ENCODE assay signal across 24 mouse cellular contexts in genomic region chr7:113566892-113567291, GRCm38 (mm10). TPM values are rescaled to one million over a fixed set of nuclear protein-coding genes. Genes with fewer than 3 reads are reported as not detected.
DNase-seq lines count a peak whose midpoint lies in the region; ATAC-seq and TF ChIP-seq lines count a peak whose summit lies in the region.
"Had no signal": no experiment of that assay in that cellular context is flagged by ENCODE, and none has a peak within 500 bp of the region (broad histone marks: within the 10 kb centered on the region; RNA-seq: fewer than 3 reads in every experiment).

No protein-coding gene starts in this region.

- no peak for ATAC-seq in lung, embryonic 14.5 days (ENCODE audit: insufficient read depth)
- no peak for ATAC-seq in intestine, embryonic 16.5 days
- no peak for ATAC-seq in activated CD4-positive, CD25-positive, alpha-beta regulatory T cell, adult 4 months
- ATAC-seq: CD4-positive, CD25-positive, alpha-beta regulatory T cell, adult 4 months; Patski had no signal

- H3K9ac ChIP-seq in lung, embryonic 14.5 days = no peak overlapping the region
- no peak overlapping the region for H3K9ac ChIP-seq in MEL (ENCODE audit: control insufficient read depth, low read depth, low read length, poor library complexity, severe bottlenecking)
- H3K9ac ChIP-seq in intestine, embryonic 16.5 days (ENCODE audit: low read depth, low read length) = no peak overlapping the region

- H3K36me3 ChIP-seq in lung, embryonic 14.5 days (ENCODE audit: insufficient read depth) = peaks cover 23% of the 10 kb centered on the region
- peaks cover 0 to 25% of the 10 kb centered on the region in 2 experiments; a peak in 2 of 4 replicates for H3K36me3 ChIP-seq in MEL (ENCODE audit: control insufficient read depth in 1 of 2, insufficient read depth in 2 of 2, low read length in 2 of 2)
- H3K36me3 ChIP-seq in intestine, embryonic 16.5 days (ENCODE audit: control insufficient read depth, insufficient read depth, low read length) = no peaks in the 10 kb centered on the region

- no peaks in the 10 kb centered on the region for H3K27me3 ChIP-seq in lung, embryonic 14.5 days (ENCODE audit: insufficient read depth, low read length)
- no peaks in the 10 kb centered on the region for H3K27me3 ChIP-seq in MEL (ENCODE audit: control insufficient read depth in 1 of 2, insufficient read depth in 2 of 2, low read length in 2 of 2)
- H3K27me3 ChIP-seq in intestine, embryonic 16.5 days (replicated peaks; ENCODE audit: control insufficient read depth, insufficient read depth, low read length) = no peaks in the 10 kb centered on the region
- H3K27me3 ChIP-seq: CH12.LX, Patski had no signal

- peak; percentile 11 for DNase-seq in lung, embryonic 14.5 days
- no peak for DNase-seq in lung, adult 2 months
- peak; percentile 21 for DNase-seq in MEL (ENCODE audit: low read depth, low spot score)
- peak; percentile 3 for DNase-seq in brain, embryonic 14.5 days (ENCODE audit: low read depth)
- DNase-seq in induced T-regulatory cell, adult 2 months (ENCODE audit: low read depth) = peak; percentile 19
- no peak for DNase-seq in frontal cortex, postnatal 10 days (ENCODE audit: low spot score in 2 of 2)
- DNase-seq: adrenal gland, adult 2 months; adrenal gland, adult 8-10 months; adrenal gland, postnatal 10 days; adrenal gland, postnatal 14 days; adrenal gland, postnatal 25 days; adrenal gland, postnatal 36 days; B cell, adult 2 months; cerebellum, adult 11 months; cerebellum, adult 11-12 months; cerebellum, adult 18-20 months; cerebellum, adult 2 months; cerebellum, adult 8-10 months had no signal

- 57% methylated on average over 1 of the region's 1 CpGs for WGBS in lung, embryonic 14.5 days
- WGBS in lung, adult 2 months = 43% methylated on average over 1 of the region's 1 CpGs
- 63% methylated on average over 1 of the region's 1 CpGs for WGBS in intestine, embryonic 16.5 days

- TF ChIP-seq CTCF in lung, embryonic 14.5 days (IDR thresholded peaks at IDR 0.05; ENCODE audit: low read depth) = no peak
- no peak for TF ChIP-seq CTCF in lung, adult 2 months (IDR thresholded peaks at IDR 0.05; ENCODE audit: insufficient read depth, low read length)
- TF ChIP-seq CTCF in MEL (IDR thresholded peaks at IDR 0.05 in 2 of 3, conservative IDR thresholded peaks at IDR 0.05 in 1 of 3; ENCODE audit: control insufficient read depth in 1 of 3, insufficient read depth in 1 of 3, low read depth in 2 of 3, low read length in 3 of 3, poor library complexity in 1 of 3, severe bottlenecking in 1 of 3) = no peak
- TF ChIP-seq CTCF in brain, embryonic 14.5 days (IDR thresholded peaks at IDR 0.05; ENCODE audit: borderline replicate concordance, extremely low read depth, insufficient read depth, insufficient read length) = no peak

- no peak overlapping the region for H3K4me3 ChIP-seq in lung, embryonic 14.5 days (ENCODE audit: low read depth, low read length)
- H3K4me3 ChIP-seq in lung, adult 2 months (replicated peaks; ENCODE audit: extremely low read depth, low read depth, low read length) = no peak overlapping the region
- no peak overlapping the region for H3K4me3 ChIP-seq in MEL (ENCODE audit: control insufficient read depth in 1 of 2, insufficient read depth in 1 of 2, low read depth in 2 of 2, low read length in 2 of 2)
- no peak overlapping the region for H3K4me3 ChIP-seq in intestine, embryonic 16.5 days (ENCODE audit: low read length)

- no peak for TF ChIP-seq POLR2A in lung, adult 2 months (IDR thresholded peaks at IDR 0.05; ENCODE audit: borderline replicate concordance, extremely low read depth, low read depth, low read length)
- no peak for TF ChIP-seq POLR2A in MEL (IDR thresholded peaks at IDR 0.05; ENCODE audit: control insufficient read depth in 1 of 2, insufficient read depth in 1 of 2, low read depth in 1 of 2, low read length in 2 of 2, poor library complexity in 1 of 2)
- no peak for TF ChIP-seq POLR2A in brain, embryonic 14.5 days (IDR thresholded peaks at IDR 0.05; ENCODE audit: borderline replicate concordance, extremely low read depth, insufficient read depth, insufficient read length, poor library complexity, severe bottlenecking)

- no peaks in the 10 kb centered on the region for H3K79me2 ChIP-seq in MEL (ENCODE audit: control insufficient read depth, insufficient read depth, low read length, poor library complexity)

- H3K4me2 ChIP-seq in lung, embryonic 14.5 days = no peak overlapping the region
- no peak overlapping the region for H3K4me2 ChIP-seq in intestine, embryonic 16.5 days (ENCODE audit: low read depth, low read length)

- TF ChIP-seq EP300 in MEL (IDR thresholded peaks at IDR 0.05; ENCODE audit: low read depth in 1 of 2, low read length in 2 of 2) = no peak

- H3K4me1 ChIP-seq in lung, embryonic 14.5 days (ENCODE audit: insufficient read depth) = no peaks in the 10 kb centered on the region
- H3K4me1 ChIP-seq in lung, adult 2 months (ENCODE audit: control insufficient read depth, insufficient read depth, low read length) = no peaks in the 10 kb centered on the region
- no peaks in the 10 kb centered on the region for H3K4me1 ChIP-seq in MEL (ENCODE audit: control insufficient read depth in 1 of 2, insufficient read depth in 2 of 2, low read length in 2 of 2)
- H3K4me1 ChIP-seq in intestine, embryonic 16.5 days (ENCODE audit: control insufficient read depth, insufficient read depth, low read length) = no peaks in the 10 kb centered on the region

- H3K27ac ChIP-seq in lung, embryonic 14.5 days (ENCODE audit: low read depth) = no peak overlapping the region
- H3K27ac ChIP-seq in MEL (ENCODE audit: control insufficient read depth, low read depth, low read length) = no peak overlapping the region
- H3K27ac ChIP-seq in intestine, embryonic 16.5 days (ENCODE audit: low read length) = no peak overlapping the region

- no peaks in the 10 kb centered on the region for H3K9me3 ChIP-seq in lung, embryonic 14.5 days (ENCODE audit: low read depth, low read length)
- H3K9me3 ChIP-seq in MEL (replicated peaks; ENCODE audit: insufficient read depth, low read length) = no peaks in the 10 kb centered on the region
- no peaks in the 10 kb centered on the region for H3K9me3 ChIP-seq in intestine, embryonic 16.5 days (ENCODE audit: control insufficient read depth, low read length)
- H3K9me3 ChIP-seq: G1E had no signal

- no peak for TF ChIP-seq RAD21 in MEL (IDR thresholded peaks at IDR 0.05; ENCODE audit: low read depth, low read length)

TF ChIP-seq in MEL, 35 proteins besides CTCF, POLR2A, EP300 and RAD21:
- no peak for TF ChIP-seq MEF2A (IDR thresholded peaks at IDR 0.05; ENCODE audit: extremely low read depth, insufficient replicate concordance, low read depth, low read length, poor library complexity, severe bottlenecking)
- TF ChIP-seq MYC (IDR thresholded peaks at IDR 0.05; ENCODE audit: low read depth, low read length) = no peak
- peak; percentile 93 for TF ChIP-seq RCOR1 (IDR thresholded peaks at IDR 0.05; ENCODE audit: low read depth, low read length)
- no peak for TF ChIP-seq GABPA (IDR thresholded peaks at IDR 0.05; ENCODE audit: low read depth, low read length)
- no peak for TF ChIP-seq TCF12 (IDR thresholded peaks at IDR 0.05; ENCODE audit: low read depth, low read length)
- no peak for TF ChIP-seq MAFK (IDR thresholded peaks at IDR 0.05; ENCODE audit: borderline replicate concordance, low read depth, low read length)
- TF ChIP-seq ELF1 (IDR thresholded peaks at IDR 0.05; ENCODE audit: low read depth, low read length) = no peak
- no peak for TF ChIP-seq E2F4 (IDR thresholded peaks at IDR 0.05; ENCODE audit: borderline replicate concordance, low read depth, low read length)
- TF ChIP-seq MYB (IDR thresholded peaks at IDR 0.05; ENCODE audit: low read depth, low read length) = no peak

RNA-seq across cellular contexts. Expression of gene Far1, which starts 53.3 kb away (rescaled TPM):
- polyA plus RNA-seq in lung, embryonic 14.5 days (2014; fragmentation: Nextera tagmentation; extraction: Ambion mirVana) = 78.9 and 87.5 TPM in 2 replicates
- polyA plus RNA-seq in lung, adult 2 months (2012; rRNA removed) = 7.7 and 16.9 TPM in 2 replicates
- 34.2 and 37.3 TPM in 2 replicates for total RNA-seq in MEL (2012; rRNA removed)
- 10 to 100 TPM in 1 of 2 experiments, not detected in 1; 26.4 TPM for polyA plus RNA-seq in MEL (2012; ENCODE audit: insufficient read depth in 1 of 2, insufficient read length in 2 of 2, low read depth in 1 of 2, low replicate concordance in 2 of 2, missing spikeins in 1 of 2)
- polyA plus RNA-seq in brain, embryonic 14.5 days (2012; rRNA removed) = 56.2 and 56.8 TPM in 2 replicates
- 42.0 and 44.1 TPM in 2 replicates for polyA plus RNA-seq in intestine, embryonic 16.5 days (2015; fragmentation: Nextera tagmentation; extraction: Ambion mirVana)
- polyA plus RNA-seq in activated CD4-positive, CD25-positive, alpha-beta regulatory T cell, adult 4 months (2017; shearing (Covaris generic)) = 100 to 1,000 TPM in 1 of 2 experiments, 10 to 100 TPM in 1; 95.3 to 103 TPM

Comparison
In these comparisons a context has a peak if more than half of its experiments do, and no peak if none do; other contexts are left out.
1. DNase-seq: peak in lung, embryonic 14.5 days (single experiment), MEL (single experiment), brain, embryonic 14.5 days (single experiment) and induced T-regulatory cell, adult 2 months (single experiment); none in lung, adult 2 months (single experiment) and frontal cortex, postnatal 10 days (0 of 2).